Mouse (Mus musculus) cerebellum, adult 11 months (tissue): ENCODE measurements around the gene Tlcd1.
"Not testable (repeated sequence)": the region's sequence is repeated elsewhere in the genome, so short reads cannot be mapped to it uniquely, and the experiment has no call there.

ENCODE experiments used
- DNase-seq: peaks from one replicate; pipeline ENCODE4 v3.0.0; 2022

Gene Tlcd1

GRCm38 (mm10) chr11:78176402-78176862 lies at the start of gene Tlcd1, which contains the start of gene Nek8:
Gene Tlcd1, plus strand, starts transcription at chr11:78176711.
Gene Nek8, minus strand, starts transcription at chr11:78176675.
- DNase-seq = peak; percentile 76

- no peak for DNase-seq
Observed at GRCm38 (mm10) chr11:78126739-78127138, 49.8 kb upstream of the Tlcd1 start.

- DNase-seq = no peak
Observed at GRCm38 (mm10) chr11:78129458-78129857, 47.1 kb upstream of the Tlcd1 start.

- no peak for DNase-seq
Observed at GRCm38 (mm10) chr11:78133915-78134314, 42.6 kb upstream of the Tlcd1 start.

GRCm38 (mm10) chr11:78134344-78134743 lies 42.2 kb upstream of the Tlcd1 start:
- DNase-seq = no peak

GRCm38 (mm10) chr11:78135314-78135713 lies 41.2 kb upstream of the Tlcd1 start:
- not testable (repeated sequence) for DNase-seq

- no peak for DNase-seq
Observed at GRCm38 (mm10) chr11:78136132-78136531, 40.4 kb upstream of the Tlcd1 start.

GRCm38 (mm10) chr11:78137584-78137983 lies 38.9 kb upstream of the Tlcd1 start:
- no peak for DNase-seq

- DNase-seq = no peak
Observed at GRCm38 (mm10) chr11:78138023-78138422, 38.5 kb upstream of the Tlcd1 start.

- DNase-seq = no peak
Observed at GRCm38 (mm10) chr11:78140665-78141064, 35.8 kb upstream of the Tlcd1 start.

GRCm38 (mm10) chr11:78143520-78143919 lies 33.0 kb upstream of the Tlcd1 start:
- no peak for DNase-seq

- DNase-seq = no peak
Observed at GRCm38 (mm10) chr11:78146168-78146567, 30.3 kb upstream of the Tlcd1 start.

GRCm38 (mm10) chr11:78146707-78147543 lies 29.6 kb upstream of the Tlcd1 start:
- DNase-seq = no peak

- no peak for DNase-seq
Observed at GRCm38 (mm10) chr11:78151161-78151560, 25.4 kb upstream of the Tlcd1 start.

GRCm38 (mm10) chr11:78152299-78153231 lies 23.9 kb upstream of the Tlcd1 start:
- peak; percentile 77 for DNase-seq

- no peak for DNase-seq
Observed at GRCm38 (mm10) chr11:78153778-78154177, 22.7 kb upstream of the Tlcd1 start.

- no peak for DNase-seq
Observed at GRCm38 (mm10) chr11:78155674-78156073, 20.8 kb upstream of the Tlcd1 start.

GRCm38 (mm10) chr11:78156156-78156699 lies 20.3 kb upstream of the Tlcd1 start:
- no peak for DNase-seq

GRCm38 (mm10) chr11:78159096-78159495 lies 17.4 kb upstream of the Tlcd1 start:
- peak; percentile 76 for DNase-seq

GRCm38 (mm10) chr11:78159557-78159956 lies 17.0 kb upstream of the Tlcd1 start:
- DNase-seq = no peak

GRCm38 (mm10) chr11:78160171-78160570 lies 16.3 kb upstream of the Tlcd1 start:
- no peak for DNase-seq

GRCm38 (mm10) chr11:78160675-78161074 lies 15.8 kb upstream of the Tlcd1 start:
- no peak for DNase-seq

GRCm38 (mm10) chr11:78161169-78161568 lies 15.3 kb upstream of the Tlcd1 start:
- DNase-seq = no peak
